Mouse (Mus musculus) gastrocnemius, postnatal 25 days (tissue): Measurements from ENCODE around the gene Fubp1. TPM values are rescaled to one million over a fixed set of nuclear protein-coding genes. Genes with fewer than 3 reads are reported as not detected.

Source experiments
- DNase-seq: peaks from one replicate; pipeline ENCODE4 v3.0.0; 2022
- long read RNA-seq, 2 experiments: library from polyadenylated mRNA; stranded (forward); transcript quantifications; one replicate each; pipeline ENCODE4 v2.0.0; 2021
- total RNA-seq, 2 experiments: library from RNA; stranded (reverse); gene quantifications; 1 replicate in 1 of 2; 2 replicates in 1 of 2; pipeline ENCODE4 v1.2.3; 2021

The Fubp1 gene
- 10 to 100 TPM; 29.1 to 29.7 TPM for total RNA-seq
- long read RNA-seq, experiment 1, full-length matches to known transcripts: 3 of 10 reads
- long read RNA-seq, experiment 1, partial matches to known transcripts: 4 of 10 reads
- long read RNA-seq, experiment 1, other reads (novel, unspliced or antisense): 3 of 10 reads
- long read RNA-seq, experiment 2, full-length matches to known transcripts: 11 of 18 reads
- long read RNA-seq, experiment 2, partial matches to known transcripts: 4 of 18 reads
- long read RNA-seq, experiment 2, other reads (novel, unspliced or antisense): 3 of 18 reads

DNA sequence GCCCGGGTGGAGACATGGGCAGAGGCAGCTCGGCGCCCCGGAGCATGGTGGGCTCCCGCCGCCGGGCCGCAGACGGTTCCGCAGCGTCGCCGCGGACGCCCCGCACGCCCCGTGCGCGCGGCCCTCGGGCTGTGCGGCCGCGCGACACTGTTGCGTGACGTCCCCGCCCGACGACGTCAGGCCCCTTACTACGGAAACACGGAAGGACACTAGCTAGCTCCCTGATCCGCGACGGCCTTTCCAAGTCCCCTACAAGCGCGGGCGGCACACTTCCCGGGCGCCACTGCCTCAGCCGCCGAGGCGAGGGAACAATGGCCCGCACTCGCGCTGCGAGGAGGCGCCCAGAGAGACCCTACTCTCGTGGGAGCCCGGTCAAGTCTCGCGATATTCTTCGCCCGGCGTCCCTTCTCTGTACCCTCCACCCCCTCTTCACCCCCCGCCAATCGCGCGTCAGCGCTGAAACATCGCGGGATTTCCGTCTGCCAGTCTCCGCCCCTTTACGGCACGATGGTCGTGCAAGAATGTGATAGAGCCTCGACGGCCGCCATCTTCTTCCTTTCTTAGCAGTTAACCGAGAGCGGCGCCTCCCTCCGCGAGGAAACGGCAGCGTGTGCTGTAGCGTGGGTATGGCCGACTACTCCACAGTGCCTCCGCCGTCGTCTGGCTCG lies at the start of gene Fubp1, which contains the start of gene Dnajb4:
Gene Fubp1, plus strand, starts transcription at position 456 of the 668 bp plus-strand sequence.
Gene Dnajb4, minus strand, starts transcription at position 336 of the 668 bp plus-strand sequence.
- peak; percentile 100 for DNase-seq

DNA sequence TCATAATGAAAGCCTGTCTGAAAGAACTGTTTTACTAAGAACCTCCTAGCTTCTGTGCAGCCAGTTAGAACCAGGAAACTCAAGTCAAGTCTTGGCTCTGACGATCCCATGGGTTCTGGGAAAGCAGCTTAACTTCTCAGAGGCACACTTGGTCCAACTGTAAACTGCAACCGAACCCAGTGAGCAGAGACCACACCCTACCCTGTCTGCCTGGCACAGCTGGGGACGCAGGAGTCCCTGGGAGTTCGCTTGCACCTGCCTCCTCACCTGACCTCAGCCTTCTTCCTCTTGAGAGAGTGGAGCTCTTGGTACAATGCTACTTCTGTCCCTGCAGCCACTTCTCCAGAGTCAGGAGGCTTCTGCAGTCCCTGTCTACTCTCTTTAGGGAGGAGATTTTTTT lies 49.6 kb upstream of the Fubp1 start:
- DNase-seq: no peak

DNA sequence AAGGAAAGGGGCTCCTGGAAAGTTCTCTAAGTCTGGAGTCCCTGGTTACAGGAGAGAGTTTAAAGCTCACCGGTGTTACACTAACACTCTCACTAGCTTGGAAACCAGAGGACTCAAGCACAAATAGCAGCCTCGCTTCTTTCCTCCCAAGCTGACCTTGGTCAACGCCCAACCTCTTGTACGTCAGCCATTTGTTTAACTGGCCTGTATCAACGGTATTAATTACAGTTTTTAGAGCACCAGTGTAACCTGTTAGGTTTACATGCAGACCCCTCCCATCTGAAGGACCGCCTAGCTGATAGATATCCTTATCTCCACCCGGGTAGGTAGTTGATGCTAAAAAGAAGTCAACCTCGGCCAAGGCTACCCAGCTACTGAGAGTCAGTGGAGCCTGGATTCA lies 46.9 kb upstream of the Fubp1 start:
- no peak for DNase-seq

DNA sequence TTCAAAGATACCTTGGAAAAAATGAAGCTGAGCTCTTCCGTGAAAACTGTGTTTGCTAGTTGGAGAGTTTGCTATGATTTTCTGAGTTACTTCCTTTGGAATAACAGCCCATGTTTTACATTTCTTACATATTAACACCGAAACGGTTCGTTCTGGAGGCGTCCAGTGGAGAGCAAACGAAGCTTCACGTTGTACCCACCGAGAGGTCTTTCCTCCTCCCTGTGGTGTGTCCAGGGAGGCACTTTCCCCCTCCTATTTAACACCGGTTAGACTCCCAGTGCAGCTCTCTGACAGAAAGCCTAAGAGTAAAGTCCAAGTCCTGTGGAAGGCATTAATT lies 45.2 kb upstream of the Fubp1 start:
- DNase-seq: no peak

DNA sequence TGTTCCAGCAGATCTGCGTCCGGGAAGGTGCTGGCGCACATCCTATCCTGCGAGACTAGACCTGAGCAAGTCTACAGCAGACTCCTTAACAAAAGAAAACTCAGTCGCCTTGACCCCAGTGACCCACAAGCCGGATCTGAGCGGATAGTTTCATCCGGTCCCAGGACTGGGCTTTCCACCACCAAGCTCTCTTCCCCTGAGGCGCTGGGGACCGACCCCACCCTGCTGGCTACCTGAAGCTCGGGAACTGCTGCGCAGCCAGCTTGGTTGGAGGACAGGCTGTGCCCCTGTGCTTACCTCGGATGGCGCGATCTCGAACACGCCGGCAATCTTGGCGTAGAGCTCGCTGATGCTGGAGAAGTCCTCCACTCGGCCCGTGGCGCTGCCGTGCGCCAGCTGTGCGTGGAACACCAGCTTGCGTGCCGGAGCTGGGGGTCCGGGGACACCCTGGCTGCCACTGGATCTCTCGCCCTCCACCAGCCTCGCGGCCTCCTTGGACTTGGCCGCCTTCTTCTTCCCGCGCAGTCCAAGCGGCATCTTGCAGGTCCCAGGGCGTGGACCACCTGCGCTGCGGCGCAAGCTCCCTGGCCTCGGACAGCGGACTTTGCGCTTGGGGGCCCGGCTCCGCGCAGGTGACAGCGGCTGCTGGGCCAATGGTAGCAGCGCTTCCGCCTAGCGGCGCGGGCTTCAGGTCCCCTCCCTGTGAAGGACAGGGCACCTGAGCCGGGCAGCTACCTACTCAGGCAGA lies 44.7 kb upstream of the Fubp1 start:
- DNase-seq: no peak

DNA sequence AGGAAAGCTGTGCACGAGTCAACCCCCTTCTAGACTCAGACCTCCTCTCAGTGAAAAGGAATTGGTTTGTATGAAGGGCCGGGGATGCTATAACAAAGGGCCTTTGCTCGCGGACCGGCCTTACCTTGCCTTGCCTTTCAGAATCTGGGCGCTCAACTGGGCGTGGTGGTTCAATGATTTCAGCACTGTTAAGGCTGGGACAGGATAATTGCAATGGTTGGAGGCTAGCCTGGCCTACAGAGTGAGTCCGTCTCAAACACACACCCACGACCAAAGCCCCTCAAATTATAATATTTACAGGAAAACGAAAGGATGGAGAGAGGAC lies 44.2 kb upstream of the Fubp1 start, which contains the start of gene Gipc2:
Gene Gipc2, minus strand, starts transcription at position 132 of the 325 bp plus-strand sequence.
- DNase-seq: no peak

DNA sequence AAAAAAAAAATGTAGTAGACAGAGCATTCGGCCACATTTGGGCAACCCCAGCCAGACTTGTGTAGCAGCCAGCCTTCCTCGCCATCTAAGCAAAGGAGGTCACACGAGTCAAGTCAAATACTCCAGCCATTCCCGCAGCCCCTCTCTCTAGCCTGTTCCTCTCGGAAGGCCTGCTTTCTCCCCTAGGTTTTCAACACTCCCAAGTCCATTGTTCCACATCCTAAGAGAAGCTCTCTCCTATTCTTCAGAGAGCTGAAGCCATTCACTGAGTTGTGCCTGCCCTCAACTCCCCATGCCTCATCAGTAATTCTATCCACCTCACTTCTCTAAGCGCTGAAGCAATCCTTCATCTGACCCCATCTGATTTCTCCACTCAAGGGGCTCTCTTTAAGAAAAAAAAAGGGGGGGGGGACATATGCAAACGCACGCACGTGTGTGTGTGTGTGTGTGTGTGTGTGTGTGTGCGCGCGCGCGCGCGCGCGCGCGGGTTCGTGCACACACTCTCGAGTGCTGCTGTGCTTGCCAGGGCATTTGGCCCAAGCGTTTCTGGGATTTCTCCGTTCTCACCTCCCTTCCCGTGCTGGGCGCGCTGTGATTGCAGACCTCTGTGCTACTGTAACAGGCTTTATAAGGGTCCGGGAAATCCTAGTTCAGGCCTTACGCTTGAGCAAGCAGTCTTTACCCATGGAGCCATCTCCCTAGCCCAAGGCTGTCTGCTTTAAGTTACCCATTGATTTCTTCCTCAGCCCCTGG lies 43.3 kb upstream of the Fubp1 start:
- no peak for DNase-seq

DNA sequence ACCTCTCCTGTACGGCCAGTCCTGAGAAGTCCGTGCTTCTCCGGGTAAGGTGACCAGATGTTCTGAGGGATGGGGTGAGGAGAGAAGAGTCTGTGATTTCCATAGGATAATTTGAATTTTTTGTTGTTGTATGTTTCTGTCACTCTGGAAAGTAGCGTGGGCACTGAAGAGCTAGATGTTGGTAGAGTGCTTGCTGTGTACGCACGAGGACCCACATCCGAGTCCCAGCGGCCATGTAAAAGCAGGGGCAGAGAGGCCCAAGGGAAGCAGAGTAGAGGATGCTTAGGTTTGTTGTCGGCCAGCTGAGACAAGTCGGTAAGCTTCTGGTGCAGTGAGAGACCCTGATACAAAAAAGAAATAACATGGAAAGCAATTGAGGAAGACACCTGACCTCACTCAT lies 42.2 kb upstream of the Fubp1 start:
- DNase-seq: no peak

DNA sequence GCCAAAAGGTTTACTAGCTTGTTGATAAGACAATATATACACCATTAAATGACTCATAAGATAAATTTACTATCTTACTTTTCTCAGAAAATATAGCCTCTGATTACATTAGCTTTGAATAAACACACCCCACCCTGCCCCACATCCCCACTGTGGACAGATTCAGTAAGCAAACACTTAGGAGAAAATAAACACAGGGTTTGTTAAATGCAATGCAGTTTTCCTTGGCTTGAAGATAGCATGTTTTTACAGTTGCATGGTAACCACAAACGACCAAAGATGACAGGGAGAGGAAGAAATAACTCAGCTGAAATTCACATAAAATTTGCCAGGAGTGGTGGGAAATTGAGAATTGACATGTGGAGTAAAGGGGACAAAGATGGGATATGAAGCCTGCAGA lies 39.8 kb upstream of the Fubp1 start:
- no peak for DNase-seq

DNA sequence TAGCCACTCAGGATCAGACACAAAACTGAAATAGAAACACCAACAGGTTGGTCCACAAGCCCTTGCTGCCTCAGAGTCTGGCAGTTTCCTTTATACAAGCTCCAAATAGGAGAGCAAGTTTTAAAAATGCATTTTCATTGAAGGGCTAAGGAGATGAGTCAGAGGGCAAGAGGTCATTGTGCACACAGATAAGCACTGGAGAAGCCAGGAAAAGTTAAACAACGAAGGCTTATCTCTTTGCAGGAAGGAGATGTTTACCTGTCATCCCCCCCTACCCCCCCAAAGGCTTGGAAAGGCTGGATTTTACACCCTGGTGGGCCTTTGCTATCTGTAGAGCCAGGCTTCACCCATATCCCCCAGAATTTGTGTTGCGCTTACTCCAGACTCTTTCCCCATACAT lies 39.0 kb upstream of the Fubp1 start:
- DNase-seq: no peak

DNA sequence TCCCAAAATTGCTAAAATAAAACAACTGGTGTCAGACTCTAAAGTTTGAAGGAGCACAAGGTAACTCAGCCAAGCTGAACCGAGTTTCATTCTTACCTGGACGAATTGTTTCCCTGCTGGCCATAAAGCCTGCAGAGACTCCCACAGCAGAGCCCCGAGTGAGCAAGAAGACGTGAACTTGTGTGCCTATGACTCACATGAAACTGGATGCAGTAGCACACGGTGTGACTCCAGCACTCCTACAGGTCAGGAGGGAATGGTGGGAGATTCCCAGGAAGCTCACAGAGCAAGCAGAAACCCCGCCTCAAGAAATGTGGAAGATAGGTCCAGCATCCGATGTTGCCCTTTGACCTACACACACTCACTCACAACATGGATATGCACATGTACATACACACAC lies 38.4 kb upstream of the Fubp1 start:
- no peak for DNase-seq

DNA sequence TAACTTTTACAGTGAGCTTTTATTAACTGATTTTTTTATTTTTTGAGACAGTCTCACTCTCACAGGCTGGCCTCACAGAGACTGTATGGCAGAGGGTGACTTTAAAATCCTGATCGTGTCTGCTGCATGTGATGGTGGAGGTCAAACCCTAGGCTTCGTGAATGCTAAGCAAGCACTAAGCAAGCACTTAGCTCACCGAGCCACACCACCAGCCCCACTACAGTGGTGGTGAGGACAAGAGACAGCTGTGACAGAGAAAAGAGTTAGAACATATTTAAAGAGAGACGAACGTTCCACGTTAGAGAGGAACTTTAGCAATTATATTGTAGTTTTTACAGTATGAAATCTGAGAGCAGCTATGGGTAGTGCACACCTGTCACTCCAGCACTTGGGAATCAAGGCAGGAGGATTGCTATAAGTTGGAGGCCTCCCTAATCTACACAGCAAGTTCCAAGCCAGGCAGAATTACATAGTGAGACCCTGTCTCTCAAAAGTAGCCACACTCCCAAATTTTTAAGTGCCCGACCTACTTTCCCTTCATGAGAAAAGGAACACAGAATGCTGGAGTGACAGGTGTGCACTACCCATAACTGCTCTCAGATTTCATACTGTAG lies 37.8 kb upstream of the Fubp1 start:
- DNase-seq: no peak

DNA sequence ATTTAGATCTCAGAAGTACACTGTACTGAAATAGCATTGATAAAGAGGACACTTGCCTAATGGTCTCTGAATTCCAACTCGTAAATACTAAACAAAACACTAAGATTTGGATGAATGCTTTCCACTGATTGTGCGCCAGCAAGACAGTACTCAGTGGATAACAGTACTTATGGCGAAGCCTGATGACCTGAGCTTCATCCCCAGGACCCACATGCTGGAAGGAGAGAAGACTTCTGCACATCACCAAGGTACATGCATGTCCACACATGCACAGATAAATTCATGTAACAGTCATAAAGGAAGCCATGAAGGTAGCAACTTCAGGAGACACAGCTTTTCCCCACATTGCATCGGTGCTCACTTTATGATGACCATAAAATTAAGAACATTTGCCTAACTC lies 31.4 kb upstream of the Fubp1 start:
- no peak for DNase-seq

DNA sequence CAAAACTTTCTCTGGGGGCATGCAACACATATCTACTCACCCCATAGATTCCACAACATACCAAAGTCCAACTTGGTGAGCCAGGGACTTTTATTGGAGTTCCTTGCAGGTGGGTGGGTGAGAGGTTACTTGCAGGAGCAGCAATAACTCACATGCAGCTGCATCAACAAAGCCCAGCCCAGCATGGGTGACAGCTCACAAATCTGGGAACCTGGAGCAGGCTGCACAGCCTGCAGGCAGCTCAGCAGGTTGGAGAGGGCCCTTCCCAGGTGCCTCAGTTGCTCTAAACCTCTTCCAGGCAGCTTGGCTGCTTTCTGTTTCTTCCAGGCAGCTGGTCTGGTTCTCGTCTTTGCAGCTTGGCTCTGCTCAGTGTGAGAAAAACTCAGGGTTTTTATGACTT lies 30.9 kb upstream of the Fubp1 start:
- DNase-seq: no peak

DNA sequence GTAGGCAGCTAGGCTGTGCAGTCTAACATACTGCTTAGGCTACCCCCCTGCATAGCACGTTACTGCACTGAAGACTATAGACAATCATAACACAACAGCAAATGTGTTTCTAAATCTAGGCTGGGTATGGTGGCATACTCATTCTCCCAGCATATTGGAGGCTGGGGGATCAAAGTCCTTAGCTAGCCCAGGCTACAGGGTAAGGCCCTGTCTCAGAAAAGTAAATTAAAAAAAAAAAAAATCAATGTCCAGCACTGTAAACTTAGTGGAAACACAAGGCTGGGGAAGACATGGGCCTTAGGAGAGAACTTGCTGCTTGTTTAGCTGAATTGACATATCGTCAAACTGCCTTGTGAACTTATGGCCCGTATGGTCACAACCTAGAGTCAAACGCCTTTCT lies 29.6 kb upstream of the Fubp1 start:
- DNase-seq: no peak

DNA sequence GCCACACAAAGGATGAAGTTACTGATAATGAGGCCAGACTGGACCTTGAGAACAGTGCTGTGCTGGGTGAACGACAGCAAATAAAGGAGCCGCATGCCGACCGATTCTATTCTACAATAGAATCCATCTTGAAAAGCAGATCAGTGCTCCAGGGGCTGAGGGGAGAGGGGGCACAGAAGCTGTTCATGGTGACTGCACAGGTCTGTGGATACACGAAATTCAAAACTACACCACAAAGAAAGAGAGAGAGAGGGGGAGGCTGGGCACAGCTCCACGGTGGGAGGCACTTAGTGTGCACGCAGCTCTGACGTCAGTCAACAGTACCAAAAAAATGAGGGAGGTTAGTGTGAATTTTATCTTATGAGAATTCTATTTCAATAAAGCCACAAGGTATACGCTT lies 26.7 kb upstream of the Fubp1 start:
- no peak for DNase-seq

DNA sequence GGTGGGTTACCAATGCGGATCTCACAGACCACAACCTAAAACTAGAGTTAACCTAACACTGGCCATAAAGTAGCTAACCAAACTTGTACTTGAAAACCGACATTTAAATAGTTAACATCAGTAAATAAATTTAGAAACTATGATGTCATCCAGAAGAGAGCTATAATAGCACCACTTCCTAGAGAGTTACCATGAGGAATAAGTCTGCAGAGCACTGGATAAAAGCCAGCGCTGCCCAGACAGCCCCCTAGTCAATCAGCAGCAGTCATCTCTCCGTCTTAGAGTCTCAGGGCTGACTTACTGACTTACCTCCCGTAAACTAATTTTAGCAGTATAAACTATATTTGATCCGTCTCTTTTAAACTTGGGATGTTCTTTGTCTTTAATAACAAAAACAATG lies 24.1 kb upstream of the Fubp1 start:
- DNase-seq: no peak

DNA sequence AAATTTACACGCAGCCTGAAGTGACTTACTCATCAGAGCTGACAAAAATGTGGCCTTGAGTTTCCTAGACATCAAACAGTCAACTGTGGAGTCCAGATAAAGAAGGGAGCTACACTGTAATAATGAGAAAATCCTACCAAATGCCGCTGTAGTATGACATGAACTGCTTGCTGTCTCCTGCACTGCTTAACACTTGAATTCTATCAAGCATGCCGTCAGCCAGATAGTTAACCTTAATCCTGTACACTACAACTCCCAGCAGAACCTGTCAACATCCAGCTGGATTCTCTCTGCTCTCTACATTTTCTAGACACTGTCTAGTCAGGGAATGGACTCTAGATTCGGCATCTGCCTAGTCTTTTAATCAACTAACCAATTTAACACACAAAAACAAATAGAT lies 20.9 kb upstream of the Fubp1 start:
- no peak for DNase-seq

DNA sequence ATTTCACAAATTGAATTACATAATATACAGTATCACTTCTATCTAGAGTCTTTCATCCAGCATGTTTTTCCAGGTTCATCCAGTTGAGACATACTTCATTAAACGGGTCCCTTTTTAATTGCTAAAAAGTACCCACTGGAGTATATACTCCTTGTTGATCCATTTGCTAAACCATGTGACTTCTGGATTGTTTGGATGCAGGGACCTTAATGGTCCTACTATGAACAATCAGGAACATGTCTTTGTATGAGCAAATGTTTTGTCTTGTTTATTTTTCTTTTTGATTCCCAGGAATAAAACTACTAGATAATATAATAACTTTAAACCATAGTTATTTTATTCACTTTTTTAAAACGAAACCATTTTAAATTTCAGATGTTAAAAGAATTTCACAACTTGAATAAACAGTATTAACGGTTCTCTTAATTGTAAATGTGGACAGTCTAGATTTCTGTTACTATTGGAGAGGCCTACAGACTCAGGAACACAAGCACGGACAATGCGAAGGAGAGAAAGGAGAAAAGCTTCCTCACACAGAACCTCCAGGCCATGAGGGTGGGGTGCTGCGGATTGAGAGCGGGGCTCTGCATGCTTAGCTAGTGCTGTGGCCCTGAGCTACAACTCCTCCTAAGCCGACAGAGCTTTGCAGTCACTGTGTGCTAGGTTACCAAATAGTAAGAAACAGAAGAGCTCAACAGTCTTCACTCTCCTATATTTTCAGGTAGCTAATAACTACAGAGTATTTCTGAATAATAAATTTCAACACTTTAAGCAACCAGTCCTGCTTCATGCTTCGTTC lies 19.3 kb upstream of the Fubp1 start:
- DNase-seq: no peak

DNA sequence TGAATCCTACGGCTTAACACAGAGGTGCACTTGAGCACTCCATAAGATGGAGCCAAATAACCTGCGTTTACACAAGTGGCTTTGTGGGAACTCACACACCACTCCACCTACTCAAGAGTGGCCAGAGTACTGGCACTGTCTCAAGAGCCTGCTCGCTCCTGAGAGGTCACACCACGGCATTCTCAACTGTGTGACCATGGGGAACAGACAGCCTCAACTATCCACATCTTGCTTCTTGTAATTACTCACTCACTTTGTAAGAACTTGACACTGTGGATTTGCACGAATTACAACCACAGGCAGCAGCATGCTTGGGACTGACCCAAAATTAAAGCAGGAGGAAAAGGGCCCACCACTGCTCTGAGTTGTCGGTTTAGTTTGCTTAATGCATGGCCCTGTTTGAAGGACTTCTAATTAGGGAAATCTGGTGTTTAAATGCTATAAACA lies 18.4 kb upstream of the Fubp1 start:
- peak; percentile 38 for DNase-seq

DNA sequence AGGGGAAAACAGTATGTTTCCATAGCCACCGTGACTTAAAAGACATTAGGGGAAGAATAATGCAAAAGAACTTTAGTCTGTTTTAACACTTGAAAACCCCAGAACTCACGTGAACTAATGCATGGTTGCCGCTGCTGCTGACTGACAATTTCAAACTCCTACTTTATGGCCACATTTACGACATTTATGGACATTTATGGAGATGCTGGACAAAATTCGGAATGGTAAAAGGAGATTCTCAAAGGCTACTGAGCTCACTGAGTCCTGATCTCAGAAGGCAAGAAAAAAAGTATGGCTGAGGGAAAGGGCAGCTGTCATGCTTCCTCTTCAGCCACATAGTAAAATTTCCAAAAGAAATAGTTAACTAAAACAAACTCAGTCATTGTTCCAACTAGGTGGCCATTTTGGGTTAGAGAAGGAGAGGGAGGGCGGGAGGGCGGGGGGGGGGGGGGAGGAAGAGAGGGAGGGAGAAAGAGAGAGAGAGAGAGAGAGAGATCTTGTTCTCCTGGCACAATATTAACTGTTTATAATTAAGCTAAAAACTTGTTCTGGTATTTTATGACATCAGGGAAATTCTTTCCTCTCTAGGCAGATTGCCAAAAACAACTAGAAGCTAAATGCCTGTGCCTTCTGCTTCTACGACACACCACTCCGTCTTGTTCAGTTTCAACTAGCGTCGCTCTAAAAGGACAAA lies 17.8 kb upstream of the Fubp1 start:
- DNase-seq: no peak
